Comparison of ENCODE assay signal across 8 mouse cellular contexts in genomic region chr5:96964062-96965028, GRCm38 (mm10). TPM values are rescaled to one million over a fixed set of nuclear protein-coding genes. Genes with fewer than 3 reads are reported as not detected.
DNase-seq lines count a peak whose midpoint lies in the region; ATAC-seq and TF ChIP-seq lines count a peak whose summit lies in the region.

No protein-coding gene starts in this region.

- no peak for ATAC-seq in heart, embryonic 12.5 days (ENCODE audit: insufficient number of reproducible peaks, low FRiP score)
- ATAC-seq in hindbrain, embryonic 14.5 days (ENCODE audit: low FRiP score): peak; percentile 24; the same call in 1 of the 2 replicates
- ATAC-seq in limb, embryonic 14.5 days (ENCODE audit: low FRiP score, low read depth): no peak
- no peak for ATAC-seq in erythroblast, adult 5-6 weeks (replicated peaks; ENCODE audit: low FRiP score, poor library complexity, severe bottlenecking)

- H3K9me3 ChIP-seq in heart, embryonic 12.5 days (replicated peaks): no peaks in the 10 kb centered on the region
- no peaks in the 10 kb centered on the region for H3K9me3 ChIP-seq in hindbrain, embryonic 14.5 days (ENCODE audit: control insufficient read depth, low read length)
- no peaks in the 10 kb centered on the region for H3K9me3 ChIP-seq in limb, embryonic 14.5 days (ENCODE audit: control insufficient read depth, low read length)

- peak overlapping the region; percentile 25 for H3K4me3 ChIP-seq in heart, embryonic 12.5 days
- H3K4me3 ChIP-seq in heart, adult 2 months: no peak overlapping the region
- H3K4me3 ChIP-seq in brown adipose tissue, adult 24 weeks (ENCODE audit: insufficient read depth, low read depth, low read length): peak overlapping the region; percentile 36
- no peak overlapping the region for H3K4me3 ChIP-seq in hindbrain, embryonic 14.5 days (replicated peaks; ENCODE audit: low read length)
- 0 out of 2 replicates have a peak overlapping the region, but pooled peaks have one; percentile 3 for H3K4me3 ChIP-seq in limb, embryonic 14.5 days (replicated peaks; ENCODE audit: low read length)

- peak overlapping the region; percentile 67 for H3K4me2 ChIP-seq in heart, embryonic 12.5 days
- H3K4me2 ChIP-seq in hindbrain, embryonic 14.5 days (replicated peaks): peak overlapping the region; percentile 45
- H3K4me2 ChIP-seq in limb, embryonic 14.5 days (replicated peaks; ENCODE audit: low read depth, low read length, severe bottlenecking): peak overlapping the region; percentile 39; the same call in 1 of the 2 replicates

- H3K27ac ChIP-seq in heart, embryonic 12.5 days (ENCODE audit: poor library complexity, severe bottlenecking): no peak overlapping the region
- no peak overlapping the region for H3K27ac ChIP-seq in heart, adult 2 months
- no peak overlapping the region for H3K27ac ChIP-seq in brown adipose tissue, adult 24 weeks (replicated peaks; ENCODE audit: low read depth, low read length)
- peak overlapping the region; percentile 52; the same call in 1 of the 2 replicates for H3K27ac ChIP-seq in hindbrain, embryonic 14.5 days
- no peak overlapping the region for H3K27ac ChIP-seq in limb, embryonic 14.5 days (replicated peaks; ENCODE audit: low read depth, low read length)

- H3K36me3 ChIP-seq in heart, embryonic 12.5 days: no peaks in the 10 kb centered on the region
- no peaks in the 10 kb centered on the region for H3K36me3 ChIP-seq in heart, adult 2 months (ENCODE audit: control insufficient read depth, insufficient read depth, low read length)
- H3K36me3 ChIP-seq in hindbrain, embryonic 14.5 days (replicated peaks; ENCODE audit: control insufficient read depth, insufficient read depth): no peaks in the 10 kb centered on the region
- H3K36me3 ChIP-seq in limb, embryonic 14.5 days (ENCODE audit: control insufficient read depth, insufficient read depth, low read length): no peaks in the 10 kb centered on the region
- H3K36me3 ChIP-seq in splenic B cell, adult 2 months (ENCODE audit: control insufficient read depth, insufficient read depth, low read length, poor library complexity, severe bottlenecking): no peaks in the 10 kb centered on the region

- H3K4me1 ChIP-seq in heart, embryonic 12.5 days (replicated peaks): peaks cover 16% of the 10 kb centered on the region; the same call in 1 of the 2 replicates
- no peaks in the 10 kb centered on the region for H3K4me1 ChIP-seq in heart, adult 2 months (ENCODE audit: control insufficient read depth, insufficient read depth, low read length)
- H3K4me1 ChIP-seq in brown adipose tissue, adult 24 weeks (ENCODE audit: control insufficient read depth, insufficient read depth, insufficient read length, low read length): no peaks in the 10 kb centered on the region; the same call in 1 of the 2 replicates
- H3K4me1 ChIP-seq in hindbrain, embryonic 14.5 days (replicated peaks; ENCODE audit: control insufficient read depth, insufficient read depth, low read length): peaks cover 8% of the 10 kb centered on the region; the same call in 1 of the 2 replicates
- peaks cover 13% of the 10 kb centered on the region; the same call in 1 of the 2 replicates for H3K4me1 ChIP-seq in limb, embryonic 14.5 days (ENCODE audit: control insufficient read depth, insufficient read depth, low read length)

- no peaks in the 10 kb centered on the region for H3K27me3 ChIP-seq in heart, embryonic 12.5 days (replicated peaks)
- H3K27me3 ChIP-seq in heart, adult 2 months (ENCODE audit: control insufficient read depth, insufficient read depth, low read length): 0 out of 2 replicates have a peak, but pooled peaks cover 1% of the 10 kb centered on the region
- no peaks in the 10 kb centered on the region for H3K27me3 ChIP-seq in hindbrain, embryonic 14.5 days (ENCODE audit: control insufficient read depth, insufficient read depth, low read length)
- H3K27me3 ChIP-seq in limb, embryonic 14.5 days (ENCODE audit: control insufficient read depth, insufficient read depth, low read length): no peaks in the 10 kb centered on the region
- no peaks in the 10 kb centered on the region for H3K27me3 ChIP-seq in splenic B cell, adult 2 months (ENCODE audit: control insufficient read depth, insufficient read depth, low read length, poor library complexity, severe bottlenecking)

- 0 out of 2 replicates have a peak overlapping the region, but pooled peaks have one; percentile 39 for H3K9ac ChIP-seq in heart, embryonic 12.5 days
- H3K9ac ChIP-seq in heart, adult 2 months (ENCODE audit: low read depth, low read length): no peak overlapping the region
- H3K9ac ChIP-seq in hindbrain, embryonic 14.5 days: 0 out of 2 replicates have a peak overlapping the region, but pooled peaks have one; percentile 10
- no peak overlapping the region for H3K9ac ChIP-seq in limb, embryonic 14.5 days (ENCODE audit: low read depth, low read length, severe bottlenecking)

- 2% methylated on average over 14 of the region's 14 CpGs for WGBS in heart, embryonic 12.5 days
- WGBS in heart, adult 2 months: 19% methylated on average over 14 of the region's 14 CpGs
- 5% methylated on average over 14 of the region's 14 CpGs for WGBS in hindbrain, embryonic 14.5 days
- 3% methylated on average over 14 of the region's 14 CpGs for WGBS in limb, embryonic 14.5 days

- no peak for TF ChIP-seq EP300 in heart, adult 2 months (IDR thresholded peaks at IDR 0.05; ENCODE audit: insufficient read depth, low read depth, low read length)

- TF ChIP-seq CTCF in heart, adult 2 months (IDR thresholded peaks at IDR 0.05): no peak

- TF ChIP-seq POLR2A in heart, adult 2 months (IDR thresholded peaks at IDR 0.05; ENCODE audit: insufficient read depth, low read depth, low read length): no peak
- no peak for TF ChIP-seq POLR2A in limb, embryonic 14.5 days (IDR thresholded peaks at IDR 0.05; ENCODE audit: borderline replicate concordance, extremely low read depth, insufficient read depth, insufficient read length)

- intact Hi-C loops in heart, adult 2 months (cut with DNase I): no loop called here

- DNase-seq in heart, adult 2 months: no peak
- no peak for DNase-seq in hindbrain, embryonic 14.5 days (ENCODE audit: low spot score)
- no peak for DNase-seq in limb, embryonic 14.5 days (ENCODE audit: low spot score)
- peak; percentile 53 for DNase-seq in splenic B cell, adult 2 months (ENCODE audit: low read depth, low spot score)
- DNase-seq in cerebellum, postnatal 36 days: no peak

- H3K79me2 ChIP-seq in heart, adult 2 months (replicated peaks; ENCODE audit: control insufficient read depth, insufficient read depth, low read length): no peaks in the 10 kb centered on the region

RNA-seq across cellular contexts. Expression of gene Bmp2k, which starts 33.1 kb away (rescaled TPM):
- polyA plus RNA-seq in heart, embryonic 12.5 days (2016; fragmentation: Nextera tagmentation; extraction: Ambion mirVana): 9.9 and 10.6 TPM in 2 replicates
- total RNA-seq in heart, adult 2 months (2021): 1 to 10 TPM; 6.7 to 8.4 TPM
- 2.9 and 3.6 TPM in 2 replicates for polyA plus RNA-seq in heart, adult 2 months (2012; rRNA removed)
- 5.0 and 7.4 TPM in 2 replicates for polyA plus RNA-seq in brown adipose tissue, adult 24 weeks (2012; ENCODE audit: insufficient read depth, insufficient read length, missing spikeins)
- polyA plus RNA-seq in hindbrain, embryonic 14.5 days (2014; fragmentation: Nextera tagmentation; extraction: Ambion mirVana): 11.7 and 12.4 TPM in 2 replicates
- 5.1 and 5.6 TPM in 2 replicates for polyA plus RNA-seq in limb, embryonic 14.5 days (2012; rRNA removed)
- polyA plus RNA-seq in limb, embryonic 14.5 days (2014; fragmentation: Nextera tagmentation; extraction: Ambion mirVana): 10.1 and 11.6 TPM in 2 replicates
- total RNA-seq in erythroblast, adult 5-6 weeks (2015; ENCODE audit: low replicate concordance): 268 and 286 TPM in 2 replicates
- total RNA-seq in erythroblast, adult 5-6 weeks (2017; ENCODE audit: low replicate concordance): 270 and 271 TPM in 2 replicates

Comparison
In these comparisons a context has a peak if more than half of its experiments do, and no peak if none do; other contexts are left out.
1. H3K4me3 ChIP-seq: peak in heart, embryonic 12.5 days (single experiment), brown adipose tissue, adult 24 weeks (single experiment) and limb, embryonic 14.5 days (single experiment); none in heart, adult 2 months (single experiment) and hindbrain, embryonic 14.5 days (single experiment).
2. H3K9ac ChIP-seq: peak in heart, embryonic 12.5 days (single experiment) and hindbrain, embryonic 14.5 days (single experiment); none in heart, adult 2 months (single experiment) and limb, embryonic 14.5 days (single experiment).
3. Peak in every context shown above with its lines, with median percentiles within 50 percentile points of each other: H3K4me2 ChIP-seq.